Mouse (Mus musculus) hindbrain, postnatal 0 days (tissue): Measurements from ENCODE around the gene Dact1. TPM values are rescaled to one million over a fixed set of nuclear protein-coding genes. Genes with fewer than 3 reads are reported as not detected.

Experiments
- ATAC-seq: fragments of 200-750 bp; cut with Nextera tagmentation; 2 replicates; pipeline ENCODE4 v1.8.0; 2017; ENCODE audit warnings: mild to moderate bottlenecking, moderate TSS enrichment, moderate library complexity
- DNase-seq: peaks from one replicate; pipeline ENCODE4 v3.0.0-alpha.2; 2015; ENCODE audit warnings: low spot score
- H3K27ac ChIP-seq: fragments of 300-500 bp; sonication (generic); 2 replicates; pipeline ENCODE4 v1.5.1; 2014; ENCODE audit warnings: mild to moderate bottlenecking
- H3K27me3 ChIP-seq: fragments of 300-500 bp; sonication (generic); 2 replicates; pipeline ENCODE4 v1.6.1; 2014; ENCODE audit warnings: low read length, mixed read lengths; ENCODE audit not compliant: insufficient read depth
- H3K36me3 ChIP-seq: fragments of 300-500 bp; sonication (generic); 2 replicates; pipeline ENCODE4 v1.6.1; 2014; ENCODE audit warnings: low read length, mixed read lengths; ENCODE audit not compliant: insufficient read depth
- H3K4me1 ChIP-seq: fragments of 300-500 bp; sonication (generic); 2 replicates; pipeline ENCODE4 v1.6.1; 2014; ENCODE audit warnings: antibody characterized with exemption, low read length, mixed read lengths; ENCODE audit not compliant: insufficient read depth
- H3K4me2 ChIP-seq: fragments of 300-500 bp; sonication (generic); 2 replicates; pipeline ENCODE4 v1.6.1; 2014; ENCODE audit warnings: low read depth, mild to moderate bottlenecking, low read length, moderate library complexity, mixed read lengths
- H3K4me3 ChIP-seq: fragments of 300-500 bp; sonication (generic); 2 replicates; pipeline ENCODE4 v1.5.1; 2014; ENCODE audit warnings: low read length
- H3K9ac ChIP-seq: fragments of 300-500 bp; sonication (generic); replicated peaks from 2 replicates; pipeline ENCODE4 v1.6.1; 2014; ENCODE audit warnings: mild to moderate bottlenecking, low read length, moderate library complexity, mixed read lengths
- H3K9me3 ChIP-seq: fragments of 300-500 bp; sonication (generic); 2 replicates; pipeline ENCODE4 v1.6.1; 2016; ENCODE audit warnings: low read length, mixed read lengths
- CTCF ChIP-seq: IDR thresholded peaks from 2 replicates; pipeline ENCODE4 v1.5.1; 2016; ENCODE audit warnings: antibody characterized with exemption, control low read depth, low read depth
- WGBS: fragments of 180-500 bp; shearing (Covaris S2); extraction: QIAGEN DNeasy Blood & Tissue Kit; methylation state at CpG from one replicate; pipeline ENCODE4 v1.1.7; 2014; 5-methylcytosine and 5-hydroxymethylcytosine counted together
- polyA plus RNA-seq: library from polyadenylated mRNA; unstranded; fragments of >200 nt; fragmentation: Nextera tagmentation; extraction: Ambion mirVana; gene quantifications from 2 replicates; pipeline ENCODE4 v1.2.1, GENCODE M21; 2015
- total RNA-seq: library from RNA; depleted of rRNA; stranded (reverse); fragments of >200 nt; gene quantifications from 2 replicates; pipeline ENCODE4 v1.2.3, GENCODE M21; 2014; rRNA removed

The Dact1 gene
- total and polyA plus RNA-seq, 2 experiments from 2014 or later: 12.7 to 40.8 TPM

DNA sequence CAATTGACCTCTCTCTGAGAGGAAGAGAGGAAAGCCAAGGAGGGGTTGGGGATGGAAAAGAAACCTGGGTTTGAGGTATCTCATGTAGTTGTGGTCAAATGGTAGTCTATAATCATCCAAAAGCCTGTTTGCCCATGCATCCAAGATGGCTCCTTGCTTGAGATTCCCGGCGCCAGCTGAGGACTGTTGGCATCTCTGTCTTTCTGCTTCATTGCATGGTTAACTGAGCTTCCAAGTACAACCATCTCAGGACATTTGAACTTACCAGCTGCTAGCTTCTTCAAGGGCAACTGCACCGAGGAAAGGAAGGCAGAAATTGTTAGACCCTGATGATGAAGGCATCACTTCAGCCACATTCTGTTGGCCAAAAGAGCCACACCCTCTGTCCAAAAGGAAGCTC, 54.8 kb downstream of the Dact1 start:
- no peak for ATAC-seq
- H3K27me3 ChIP-seq: no peaks in the 10 kb centered on the region
- no peak overlapping the region for H3K4me3 ChIP-seq
- H3K36me3 ChIP-seq: no peaks in the 10 kb centered on the region
- no peak overlapping the region for H3K4me2 ChIP-seq
- H3K27ac ChIP-seq: 0 out of 2 replicates have a peak overlapping the region, but pooled peaks have one; percentile 42
- TF ChIP-seq CTCF: no peak
- 63% methylated on average over 3 of the region's 3 CpGs for WGBS
- peak; percentile 32 for DNase-seq
- no peaks in the 10 kb centered on the region for H3K9me3 ChIP-seq
- 0 out of 2 replicates have a peak, but pooled peaks cover 8% of the 10 kb centered on the region for H3K4me1 ChIP-seq
- H3K9ac ChIP-seq: no peak overlapping the region

GRCm38 (mm10) chr12:71365208-71365607, 55.5 kb downstream of the Dact1 start:
- H3K27ac ChIP-seq: 0 out of 2 replicates have a peak overlapping the region, but pooled peaks have one; percentile 11
- no peaks in the 10 kb centered on the region for H3K36me3 ChIP-seq
- 55% methylated on average over 7 of the region's 7 CpGs for WGBS
- H3K9ac ChIP-seq: no peak overlapping the region
- TF ChIP-seq CTCF: no peak
- H3K4me3 ChIP-seq: no peak overlapping the region
- H3K9me3 ChIP-seq: no peaks in the 10 kb centered on the region
- no peaks in the 10 kb centered on the region for H3K27me3 ChIP-seq
- no peak overlapping the region for H3K4me2 ChIP-seq
- no peak for ATAC-seq
- H3K4me1 ChIP-seq: 0 out of 2 replicates have a peak, but pooled peaks cover 8% of the 10 kb centered on the region
- DNase-seq: peak; percentile 6

DNA sequence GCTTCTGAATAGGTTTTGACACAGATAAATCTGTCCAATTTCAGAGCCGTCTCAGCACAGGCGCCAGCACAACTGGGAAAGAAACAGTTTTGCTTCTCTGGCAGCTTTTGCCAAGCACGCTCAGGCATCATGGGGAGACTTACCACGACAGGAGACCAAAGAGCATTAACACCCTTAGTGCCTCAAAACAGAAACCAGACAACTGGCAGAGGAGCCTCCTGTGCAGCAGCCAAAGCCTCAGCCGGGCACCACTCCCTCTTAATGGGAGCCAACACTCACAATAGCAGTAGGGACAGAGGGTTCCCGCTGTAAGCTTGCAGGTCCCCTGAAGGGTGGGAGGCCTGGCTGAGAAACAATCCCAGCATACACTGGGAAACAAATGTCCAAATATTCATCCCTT, 56.5 kb downstream of the Dact1 start:
- DNase-seq: peak; percentile 66
- ATAC-seq: no peak
- Histone ChIP-seq H3K27ac (peak overlapping the region; percentile 29; the same call in 1 of the 2 replicates), H3K9me3 (no peaks in the 10 kb centered on the region), H3K27me3 (no peaks in the 10 kb centered on the region), H3K36me3 (no peaks in the 10 kb centered on the region), H3K9ac (no peak overlapping the region), H3K4me2 (no peak overlapping the region), H3K4me1 (0 out of 2 replicates have a peak, but pooled peaks cover 8% of the 10 kb centered on the region), H3K4me3 (no peak overlapping the region)
- no peak for TF ChIP-seq CTCF
- WGBS: 26% methylated on average over 6 of the region's 6 CpGs

DNA sequence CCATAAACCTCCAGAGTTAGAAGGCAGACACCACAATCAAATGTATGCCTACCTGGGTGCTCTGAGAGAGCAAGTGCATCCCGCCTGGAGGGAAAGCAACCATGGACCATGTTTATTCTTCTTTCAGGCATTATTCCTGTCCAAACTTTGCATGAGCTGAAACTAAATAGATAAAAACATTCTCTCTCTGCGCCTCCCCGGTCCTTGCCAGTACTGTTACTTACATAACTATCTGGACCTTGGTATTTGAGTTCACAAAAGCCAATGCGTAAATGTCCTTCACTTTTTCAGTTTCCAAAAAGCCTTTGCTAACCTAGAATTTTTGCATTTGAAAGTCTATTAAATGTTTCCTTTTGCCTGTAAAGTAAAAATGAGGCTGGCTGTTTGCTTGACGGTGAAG, 58.9 kb downstream of the Dact1 start:
- Histone ChIP-seq H3K4me2 (no peak overlapping the region), H3K36me3 (no peaks in the 10 kb centered on the region)
- no peak for ATAC-seq

More for the DNA sequence above, 58.9 kb downstream of the Dact1 start:
- Histone ChIP-seq H3K4me3 (no peak overlapping the region), H3K9ac (no peak overlapping the region), H3K27ac (no peak overlapping the region), H3K4me1 (0 out of 2 replicates have a peak, but pooled peaks cover 8% of the 10 kb centered on the region), H3K27me3 (no peaks in the 10 kb centered on the region), H3K9me3 (no peaks in the 10 kb centered on the region)
- WGBS: 84% methylated on average over 5 of the region's 5 CpGs
- no peak for DNase-seq
- no peak for TF ChIP-seq CTCF

Other genes starting within 250 kb of the Dact1 start
- gene Tomm20l, start 198.5 kb upstream of the Dact1 start, total RNA-seq: not detected in 2 replicates
- 0.29 TPM in 1 of 2 replicates, not detected in the other for gene Tomm20l, start 198.5 kb upstream of the Dact1 start, polyA plus RNA-seq
- gene Timm9, start 173.2 kb upstream of the Dact1 start, total RNA-seq: 46.2 and 58.0 TPM in 2 replicates
- 147 TPM in 2 replicates for gene Timm9, start 173.2 kb upstream of the Dact1 start, polyA plus RNA-seq
- gene 2700049A03Rik, start 173.0 kb upstream of the Dact1 start, total RNA-seq: 7.2 and 7.8 TPM in 2 replicates
- gene 2700049A03Rik, start 173.0 kb upstream of the Dact1 start, polyA plus RNA-seq: 7.4 and 7.5 TPM in 2 replicates